Mouse (Mus musculus) lung, embryonic 14.5 days (tissue): ENCODE data around the gene Pip4k2a. TPM values are rescaled to one million over a fixed set of nuclear protein-coding genes. Genes with fewer than 3 reads are reported as not detected.

ENCODE experiments used
- ATAC-seq: fragments of 200-750 bp; cut with Nextera tagmentation; 2 replicates; pipeline ENCODE4 v1.8.0; 2017; ENCODE audit warnings: mild to moderate bottlenecking, moderate TSS enrichment, moderate library complexity; ENCODE audit not compliant: insufficient read depth
- DNase-seq: peaks from one replicate; pipeline ENCODE4 v3.0.0-alpha.2; 2015
- H3K27ac ChIP-seq: fragments of 300-500 bp; sonication (generic); 2 replicates; pipeline ENCODE4 v1.5.1; 2014; ENCODE audit warnings: low read depth, mild to moderate bottlenecking, moderate library complexity
- H3K27me3 ChIP-seq: fragments of 300-500 bp; sonication (generic); 2 replicates; pipeline ENCODE4 v1.6.1; 2014; ENCODE audit warnings: low read length, control low read depth; ENCODE audit not compliant: insufficient read depth
- H3K36me3 ChIP-seq: fragments of 300-500 bp; sonication (generic); 2 replicates; pipeline ENCODE4 v1.6.1; 2014; ENCODE audit warnings: control low read depth; ENCODE audit not compliant: insufficient read depth
- H3K4me1 ChIP-seq: fragments of 300-500 bp; sonication (generic); 2 replicates; pipeline ENCODE4 v1.6.1; 2014; ENCODE audit warnings: antibody characterized with exemption, control low read depth; ENCODE audit not compliant: insufficient read depth
- H3K4me2 ChIP-seq: fragments of 300-500 bp; sonication (generic); 2 replicates; pipeline ENCODE4 v1.6.1; 2014; ENCODE audit warnings: mild to moderate bottlenecking
- H3K4me3 ChIP-seq: fragments of 300-500 bp; sonication (generic); 2 replicates; pipeline ENCODE4 v1.5.1; 2014; ENCODE audit warnings: low read depth, low read length
- H3K9ac ChIP-seq: fragments of 300-500 bp; sonication (generic); 2 replicates; pipeline ENCODE4 v1.6.1; 2014
- H3K9me3 ChIP-seq: fragments of 300-500 bp; sonication (generic); 2 replicates; pipeline ENCODE4 v1.6.1; 2016; ENCODE audit warnings: low read depth, low read length, control low read depth
- CTCF ChIP-seq: IDR thresholded peaks from 2 replicates; pipeline ENCODE4 v1.5.1; 2016; ENCODE audit warnings: antibody characterized with exemption, low read depth
- WGBS: fragments of 180-500 bp; shearing (Covaris S2); extraction: QIAGEN DNeasy Blood & Tissue Kit; methylation state at CpG from one replicate; pipeline ENCODE4 v1.1.7; 2014; 5-methylcytosine and 5-hydroxymethylcytosine counted together
- polyA plus RNA-seq: library from polyadenylated mRNA; unstranded; fragments of >200 nt; fragmentation: Nextera tagmentation; extraction: Ambion mirVana; gene quantifications from 2 replicates; pipeline ENCODE4 v1.2.1, GENCODE M21; 2014

Pip4k2a gene
- polyA plus RNA-seq, 1 experiment from 2014 or later = 10.2 TPM

DNA sequence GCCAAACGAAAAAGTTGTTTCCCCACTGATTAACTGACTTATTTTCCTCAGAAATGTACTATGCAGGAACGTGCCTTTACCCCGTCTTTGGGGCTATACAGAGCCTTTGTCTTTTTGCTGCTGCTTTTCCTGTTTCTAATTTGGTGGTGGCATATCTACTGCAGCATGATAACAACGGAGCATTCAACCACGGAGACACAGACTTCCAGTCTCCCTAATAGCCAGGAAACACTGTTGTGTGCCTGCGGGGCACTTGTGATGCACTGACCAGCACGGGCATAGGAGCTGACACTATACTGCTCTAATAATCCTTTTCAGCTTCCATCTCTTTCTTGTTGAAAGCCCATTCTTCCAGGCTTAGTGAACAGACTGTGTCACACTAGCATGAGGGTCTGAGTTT is 41.0 kb downstream of the Pip4k2a start:
- no peak for TF ChIP-seq CTCF
- ATAC-seq (no peak), DNase-seq (no peak)
- Histone ChIP-seq H3K4me2 (no peak overlapping the region), H3K36me3 (no peaks in the 10 kb centered on the region), H3K27ac (no peak overlapping the region), H3K9ac (no peak overlapping the region), H3K4me3 (no peak overlapping the region), H3K4me1 (peaks cover 3% of the 10 kb centered on the region; the same call in 1 of the 2 replicates), H3K9me3 (no peaks in the 10 kb centered on the region), H3K27me3 (no peaks in the 10 kb centered on the region)
- 65% methylated on average over 7 of the region's 7 CpGs for WGBS

GRCm38 (mm10) chr2:18956424-18956823 is 41.5 kb downstream of the Pip4k2a start:
- Histone ChIP-seq H3K27me3 (no peaks in the 10 kb centered on the region), H3K4me2 (no peak overlapping the region), H3K9ac (no peak overlapping the region), H3K4me3 (no peak overlapping the region), H3K4me1 (peaks cover 3% of the 10 kb centered on the region; the same call in 1 of the 2 replicates), H3K9me3 (no peaks in the 10 kb centered on the region), H3K27ac (no peak overlapping the region), H3K36me3 (no peaks in the 10 kb centered on the region)
- no peak for ATAC-seq
- DNase-seq = no peak
- WGBS = 89% methylated on average over 3 of the region's 3 CpGs
- no peak for TF ChIP-seq CTCF

GRCm38 (mm10) chr2:18955671-18956070 is 42.3 kb downstream of the Pip4k2a start:
- no peak for ATAC-seq
- H3K9ac ChIP-seq = no peak overlapping the region
- 82% methylated on average over 13 of the region's 13 CpGs for WGBS
- peaks cover 3% of the 10 kb centered on the region; the same call in 1 of the 2 replicates for H3K4me1 ChIP-seq
- H3K4me3 ChIP-seq = no peak overlapping the region
- no peaks in the 10 kb centered on the region for H3K27me3 ChIP-seq
- H3K27ac ChIP-seq = no peak overlapping the region
- no peaks in the 10 kb centered on the region for H3K36me3 ChIP-seq
- no peak for DNase-seq
- no peak overlapping the region for H3K4me2 ChIP-seq
- TF ChIP-seq CTCF = no peak
- H3K9me3 ChIP-seq = no peaks in the 10 kb centered on the region

DNA sequence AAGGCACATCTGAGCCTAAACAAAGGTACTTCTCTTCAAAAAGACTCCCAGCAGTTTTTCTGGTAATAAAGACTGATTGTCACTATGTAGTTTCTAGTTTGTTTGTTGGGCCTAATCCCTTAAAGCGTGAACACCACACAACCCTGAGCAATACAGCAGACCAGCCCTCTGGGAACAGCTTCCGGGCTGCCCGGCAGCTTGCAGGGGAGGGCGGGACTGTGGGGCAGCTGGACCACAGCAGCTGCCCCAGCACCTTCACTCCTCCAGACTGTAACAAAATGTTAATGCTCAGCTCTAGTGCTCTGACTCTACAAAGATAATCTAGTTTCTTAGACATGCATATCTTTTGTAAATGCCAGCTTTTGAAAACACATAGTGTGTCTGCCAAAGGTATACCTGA is 42.9 kb downstream of the Pip4k2a start:
- no peaks in the 10 kb centered on the region for H3K9me3 ChIP-seq
- ATAC-seq (no peak), DNase-seq (no peak)
- no peaks in the 10 kb centered on the region for H3K36me3 ChIP-seq
- no peak overlapping the region for H3K4me3 ChIP-seq
- H3K4me2 ChIP-seq = no peak overlapping the region
- TF ChIP-seq CTCF = no peak
- WGBS = 53% methylated on average over 4 of the region's 4 CpGs
- H3K27me3 ChIP-seq = no peaks in the 10 kb centered on the region
- H3K27ac ChIP-seq = no peak overlapping the region
- H3K9ac ChIP-seq = no peak overlapping the region
- peaks cover 3% of the 10 kb centered on the region; the same call in 1 of the 2 replicates for H3K4me1 ChIP-seq

DNA sequence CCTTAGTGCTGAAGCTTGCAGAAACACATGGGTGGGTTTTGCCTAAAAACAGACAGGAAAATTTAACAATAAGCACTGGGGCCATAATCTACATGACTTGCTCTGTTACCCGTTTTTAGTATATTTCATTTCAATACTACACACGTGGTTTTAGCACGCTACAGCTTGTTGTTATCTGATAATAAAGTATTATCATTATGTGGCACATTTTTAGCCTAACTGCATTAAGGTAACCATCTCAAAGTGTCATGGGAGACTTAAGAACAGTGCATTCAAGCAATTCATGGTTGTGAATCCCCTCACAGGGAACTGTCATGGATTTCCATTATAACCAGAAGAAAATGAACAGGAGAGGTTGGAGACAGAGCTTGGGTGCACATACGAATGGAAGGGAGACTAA is 43.5 kb downstream of the Pip4k2a start:
- Histone ChIP-seq H3K9ac (no peak overlapping the region), H3K27ac (no peak overlapping the region), H3K4me1 (peaks cover 3% of the 10 kb centered on the region; the same call in 1 of the 2 replicates), H3K4me3 (no peak overlapping the region), H3K36me3 (no peaks in the 10 kb centered on the region), H3K9me3 (no peaks in the 10 kb centered on the region), H3K4me2 (no peak overlapping the region), H3K27me3 (no peaks in the 10 kb centered on the region)
- ATAC-seq (no peak), DNase-seq (no peak)
- no peak for TF ChIP-seq CTCF
- 79% methylated on average over 4 of the region's 4 CpGs for WGBS

- WGBS = 33% methylated on average over 7 of the region's 7 CpGs
- 0 out of 2 replicates have a peak overlapping the region, but pooled peaks have one; percentile 38 for H3K27ac ChIP-seq
Measured at GRCm38 (mm10) chr2:18952102-18952673, 45.7 kb downstream of the Pip4k2a start.

GRCm38 (mm10) chr2:18950758-18951157 is 47.2 kb downstream of the Pip4k2a start:
- DNase-seq = no peak
- H3K36me3 ChIP-seq = no peaks in the 10 kb centered on the region
- H3K9me3 ChIP-seq = no peaks in the 10 kb centered on the region
- no peak for ATAC-seq
- H3K27ac ChIP-seq = no peak overlapping the region
- peaks cover 7% of the 10 kb centered on the region for H3K4me1 ChIP-seq
- no peak overlapping the region for H3K4me2 ChIP-seq
- no peak overlapping the region for H3K4me3 ChIP-seq
- H3K9ac ChIP-seq = no peak overlapping the region
- TF ChIP-seq CTCF = no peak
- H3K27me3 ChIP-seq = no peaks in the 10 kb centered on the region
- 74% methylated on average over 2 of the region's 2 CpGs for WGBS

More at GRCm38 (mm10) chr2:18952102-18952673, 45.7 kb downstream of the Pip4k2a start:
- DNase-seq (peak; percentile 62), ATAC-seq (peak; percentile 24)
- TF ChIP-seq CTCF = no peak
- Histone ChIP-seq H3K36me3 (no peaks in the 10 kb centered on the region), H3K9ac (no peak overlapping the region), H3K4me3 (no peak overlapping the region), H3K4me1 (peaks cover 7% of the 10 kb centered on the region), H3K4me2 (peak overlapping the region; percentile 21; the same call in 1 of the 2 replicates), H3K9me3 (no peaks in the 10 kb centered on the region), H3K27me3 (no peaks in the 10 kb centered on the region)
